Mouse (Mus musculus) small intestine, adult 2 months (tissue): Measurements from ENCODE around the gene B430306N03Rik.

ENCODE experiments used
- CTCF ChIP-seq: fragments of 200-500 bp; IDR thresholded peaks from 2 replicates; pipeline ENCODE4 v1.5.1; 2012; ENCODE audit warnings: low read depth, mild to moderate bottlenecking, control low read depth, inconsistent platforms, low read length, moderate library complexity, mixed read lengths; ENCODE audit not compliant: insufficient replicate concordance, insufficient read length; ENCODE audit errors: extremely low read depth
- POLR2A ChIP-seq: fragments of 200-500 bp; IDR thresholded peaks from 2 replicates; pipeline ENCODE4 v1.6.1; 2012; ENCODE audit warnings: low read depth, mild to moderate bottlenecking, control low read depth, inconsistent platforms, low read length, moderate library complexity

GRCm38 (mm10) chr17:48266610-48267304 lies 49.2 kb upstream of the B430306N03Rik start:
- no peak for TF ChIP-seq CTCF
- no peak for TF ChIP-seq POLR2A
